Mouse (Mus musculus) granulocyte monocyte progenitor cell, adult 5-6 weeks (primary cell): ENCODE results near the gene Lta. TPM values are rescaled to one million over a fixed set of nuclear protein-coding genes. Genes with fewer than 3 reads are reported as not detected.

Experiments
- ATAC-seq: replicated peaks from 2 replicates; pipeline ENCODE4 v1.8.0; 2016; ENCODE audit warnings: mild to moderate bottlenecking, moderate TSS enrichment, inconsistent platforms; ENCODE audit not compliant: poor library complexity, severe bottlenecking
- total RNA-seq, 2 experiments: library from RNA; stranded (forward) in 1 of 2; stranded (reverse) in 1 of 2; fragments of 200-712, 200-1000 nt in 1 of 2; fragments of >200 nt in 1 of 2; fragmentation: Nextera tagmentation in 1 of 2; gene quantifications; 2 replicates each; pipeline ENCODE4 v1.2.3; 2014 to 2017

The Lta gene
- total RNA-seq, 2 experiments from 2014 or later, result not detected

GRCm38 (mm10) chr17:35218516-35219193 is 13.5 kb upstream of the Lta start:
- ATAC-seq, result peak; percentile 36

- ATAC-seq, result no peak
Observed at GRCm38 (mm10) chr17:35213071-35213470, 7.9 kb upstream of the Lta start.

DNA sequence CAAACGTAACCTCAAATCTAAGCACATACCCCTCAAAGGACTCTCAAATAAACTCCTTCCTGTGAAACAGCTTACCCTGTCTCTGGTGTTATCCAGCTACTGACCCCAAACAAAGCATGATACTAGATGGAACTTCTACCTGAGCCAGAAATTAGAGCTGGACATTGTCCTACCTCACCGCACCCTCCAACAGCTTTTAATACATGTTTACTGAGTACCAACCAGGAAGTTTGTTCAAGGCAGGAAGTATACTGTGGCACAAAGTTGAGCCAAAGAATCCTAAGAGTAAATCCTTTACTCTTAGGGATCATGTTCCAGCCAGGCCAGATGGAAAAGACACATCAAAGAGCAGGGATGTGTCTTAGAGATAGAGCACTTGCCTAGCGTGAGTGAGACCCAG is 5.4 kb upstream of the Lta start:
- no peak for ATAC-seq

DNA sequence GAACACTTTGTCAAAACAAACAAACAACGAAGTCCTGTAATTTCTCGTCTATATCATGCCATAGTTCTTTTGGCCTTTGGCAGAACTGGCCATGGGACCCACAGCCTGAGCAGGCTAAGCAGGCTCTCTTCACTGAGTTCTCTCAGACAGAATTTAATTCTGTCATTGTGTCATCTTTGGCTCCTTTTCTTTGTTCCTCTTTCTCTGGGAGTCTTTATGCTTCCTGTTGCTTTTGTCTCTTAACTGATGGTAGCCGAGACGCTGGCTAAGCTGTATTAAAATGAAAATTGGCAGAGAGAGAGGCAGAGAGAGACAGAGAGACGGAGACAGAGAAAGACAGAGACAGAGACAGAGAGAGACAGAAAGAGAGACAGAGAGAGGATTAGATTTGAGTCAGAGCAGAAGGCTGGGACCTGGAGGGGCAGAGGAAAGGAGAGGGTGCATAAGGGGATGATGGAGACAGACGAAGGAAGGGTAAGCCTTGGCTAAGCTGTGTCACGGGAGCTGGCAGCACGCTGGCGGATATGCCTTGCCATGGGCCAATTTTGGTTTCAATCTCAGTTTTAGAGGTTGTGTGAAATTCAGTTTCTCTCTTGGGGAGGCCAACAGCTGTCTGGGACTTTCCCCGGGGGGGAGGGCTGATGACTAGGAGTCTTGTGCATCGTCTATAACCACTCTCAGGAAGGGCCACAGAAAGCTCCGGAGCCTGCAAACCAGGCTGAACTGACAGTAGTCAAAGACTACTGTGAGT is 4.8 kb upstream of the Lta start:
- ATAC-seq, result peak; percentile 80

GRCm38 (mm10) chr17:35205380-35205769 is 224 bp upstream of the Lta start:
- no peak for ATAC-seq

DNA sequence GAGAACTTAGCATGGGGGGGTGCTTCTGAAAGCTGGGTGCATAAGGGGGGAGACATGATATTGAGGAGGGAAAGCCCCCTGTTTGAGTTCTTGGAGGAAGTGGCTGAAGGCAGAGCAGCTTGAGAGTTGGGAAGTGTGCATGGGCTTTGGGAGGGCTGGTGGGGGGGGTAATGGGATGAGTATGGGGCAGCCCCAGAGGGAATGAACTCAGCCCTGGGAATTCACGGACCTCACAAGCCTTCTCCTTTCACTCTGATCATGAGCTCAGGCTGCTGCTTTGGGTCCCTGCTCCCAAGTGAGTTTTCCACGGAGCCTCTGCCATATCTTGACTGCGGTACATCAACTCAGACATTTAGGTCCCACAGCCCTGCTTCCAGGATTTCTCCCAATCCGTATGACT is 2.7 kb downstream of the Lta start:
- no peak for ATAC-seq

GRCm38 (mm10) chr17:35201787-35202186 is 3.4 kb downstream of the Lta start, which contains the start of gene Tnf:
Gene Tnf, minus strand, starts transcription at chr17:35202007.
- peak; percentile 58 for ATAC-seq

- ATAC-seq, result 0 out of 2 replicates have a peak, but pooled peaks have one; percentile 8
Observed at GRCm38 (mm10) chr17:35201128-35201527, 4.0 kb downstream of the Lta start.

GRCm38 (mm10) chr17:35200398-35200797 is 4.8 kb downstream of the Lta start:
- ATAC-seq, result peak; percentile 80

- ATAC-seq, result no peak
Observed at GRCm38 (mm10) chr17:35198946-35199345, 6.2 kb downstream of the Lta start.

GRCm38 (mm10) chr17:35198029-35198428 is 7.1 kb downstream of the Lta start:
- no peak for ATAC-seq

DNA sequence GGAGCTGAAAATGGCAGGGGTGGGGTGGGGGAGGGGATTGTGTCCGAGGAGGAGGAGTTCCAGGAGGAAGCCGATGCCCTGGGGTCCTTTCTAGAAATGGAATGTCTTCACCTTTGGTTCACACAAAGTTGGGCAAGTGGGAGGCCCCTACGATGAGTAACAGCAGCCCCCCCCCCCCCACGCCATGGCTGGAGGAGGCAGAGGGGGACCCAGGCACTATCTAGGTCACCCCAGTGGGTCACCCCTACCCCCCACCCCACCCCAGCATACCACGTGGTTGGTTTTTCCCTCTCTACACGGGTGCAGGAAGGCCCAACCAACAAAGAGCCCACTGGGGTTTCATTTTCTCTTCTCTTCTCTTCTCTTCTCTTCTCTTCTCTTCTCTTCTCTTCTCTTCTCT is 8.0 kb downstream of the Lta start:
- no peak for ATAC-seq

DNA sequence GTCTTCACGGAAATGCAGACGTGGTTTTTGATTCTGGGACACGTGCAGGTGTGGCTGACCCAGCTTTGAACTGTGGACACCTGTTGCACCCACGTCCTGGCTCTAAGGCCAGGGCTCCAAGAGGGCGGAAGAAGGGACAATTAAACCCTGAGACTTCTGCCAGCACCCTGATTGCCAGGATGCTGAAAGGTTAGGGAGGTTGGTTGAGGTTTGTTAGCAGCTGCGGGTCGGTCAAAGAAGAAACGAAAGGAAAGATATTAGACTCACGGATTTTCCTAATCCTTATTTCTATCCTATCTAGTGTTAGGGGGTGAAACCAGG is 8.9 kb downstream of the Lta start:
- ATAC-seq, result no peak

GRCm38 (mm10) chr17:35195631-35196320 is 9.4 kb downstream of the Lta start:
- ATAC-seq, result peak; percentile 61

DNA sequence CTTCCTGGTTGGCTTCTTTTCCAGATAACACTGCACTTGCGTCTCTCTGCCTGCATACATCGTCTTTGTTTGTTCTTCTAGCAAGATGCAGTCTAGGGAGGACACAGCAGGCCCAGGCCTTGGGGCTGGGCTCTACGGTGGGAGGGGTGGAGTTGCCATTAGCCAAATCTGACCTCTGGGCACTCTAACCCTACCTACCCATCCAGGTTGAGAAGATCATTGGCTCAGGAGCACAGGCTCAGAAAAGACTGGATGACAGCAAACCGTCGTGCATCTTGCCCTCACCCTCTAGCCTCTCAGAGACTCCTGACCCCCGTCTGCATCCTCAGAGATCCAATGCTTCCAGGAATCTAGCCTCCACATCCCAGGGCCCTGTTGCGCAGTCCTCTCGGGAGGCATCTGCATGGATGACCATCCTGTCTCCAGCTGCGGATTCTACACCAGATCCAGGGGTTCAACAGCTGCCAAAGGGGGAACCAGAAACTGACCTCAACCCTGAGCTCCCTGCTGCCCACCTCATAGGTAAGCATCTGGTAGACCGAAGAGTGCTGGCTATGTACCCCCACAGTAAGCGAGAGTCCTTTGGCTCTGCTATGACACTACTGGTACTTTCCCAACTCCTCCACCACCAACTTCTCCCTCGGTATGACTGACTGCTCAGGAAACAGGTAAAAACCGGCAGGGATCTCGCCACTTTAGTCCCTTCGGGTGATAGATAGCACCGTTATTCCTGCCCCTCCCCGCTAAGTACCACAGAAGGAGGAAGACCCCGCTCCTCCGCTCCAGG is 10.1 kb downstream of the Lta start:
- 0 out of 2 replicates have a peak, but pooled peaks have one; percentile 5 for ATAC-seq

GRCm38 (mm10) chr17:35193881-35194843 is 11.0 kb downstream of the Lta start, which contains the start of gene Ltb:
Gene Ltb, plus strand, starts transcription at chr17:35194439.
- ATAC-seq, result no peak

- peak; percentile 58 for ATAC-seq
Observed at GRCm38 (mm10) chr17:35192924-35193323, 12.2 kb downstream of the Lta start.

DNA sequence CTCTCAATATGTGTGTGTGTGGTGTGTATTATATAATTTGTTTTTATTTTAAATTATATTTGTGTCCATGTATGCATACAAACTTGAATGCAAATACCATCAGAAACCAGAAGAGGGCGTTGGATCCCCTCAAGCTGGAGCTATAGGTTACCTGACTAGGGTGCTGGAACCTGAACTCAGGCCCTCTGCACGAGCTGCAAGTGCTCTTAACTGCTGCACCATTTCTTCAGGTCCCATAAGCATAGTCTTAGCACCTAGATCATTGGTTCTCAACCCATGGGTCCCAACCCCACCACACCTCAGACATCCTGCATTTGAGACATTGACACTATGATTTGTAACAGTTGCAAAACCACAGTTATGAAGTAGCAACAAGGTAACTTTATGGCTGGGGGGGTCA is 13.4 kb downstream of the Lta start:
- no peak for ATAC-seq

DNA sequence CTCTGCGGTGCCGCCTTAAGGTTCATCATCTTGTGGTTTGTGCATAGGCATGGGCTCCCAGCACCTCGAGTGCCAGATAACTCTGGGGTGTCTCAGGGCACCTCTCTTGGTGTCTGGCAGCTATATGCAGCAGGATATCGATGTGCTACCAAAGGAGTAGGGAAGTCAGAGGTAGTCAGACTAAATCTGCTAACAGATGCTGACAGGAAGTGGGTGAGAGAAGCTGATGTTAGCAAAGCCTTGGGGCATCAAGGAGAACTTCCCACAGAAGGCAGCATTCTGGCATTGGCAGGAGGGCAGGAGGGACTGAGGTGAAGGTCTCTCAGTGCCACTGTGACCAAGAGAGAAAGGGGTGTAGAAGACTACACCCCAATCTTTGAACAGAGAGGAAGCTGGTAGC is 15.1 kb downstream of the Lta start:
- 0 out of 2 replicates have a peak, but pooled peaks have one; percentile 6 for ATAC-seq
